Mouse (Mus musculus) cerebellum, postnatal 36 days (tissue): ENCODE measurements around the gene Zcchc4.
A peak's percentile ranks its signal among the peaks of the same experiment; 100 is the strongest.

Experiments
- DNase-seq, 2 experiments: peaks; one replicate each; pipeline ENCODE4 v3.0.0; 2021 to 2022; ENCODE audit warnings: mixed read lengths in 2 of 2

Gene Zcchc4

DNA sequence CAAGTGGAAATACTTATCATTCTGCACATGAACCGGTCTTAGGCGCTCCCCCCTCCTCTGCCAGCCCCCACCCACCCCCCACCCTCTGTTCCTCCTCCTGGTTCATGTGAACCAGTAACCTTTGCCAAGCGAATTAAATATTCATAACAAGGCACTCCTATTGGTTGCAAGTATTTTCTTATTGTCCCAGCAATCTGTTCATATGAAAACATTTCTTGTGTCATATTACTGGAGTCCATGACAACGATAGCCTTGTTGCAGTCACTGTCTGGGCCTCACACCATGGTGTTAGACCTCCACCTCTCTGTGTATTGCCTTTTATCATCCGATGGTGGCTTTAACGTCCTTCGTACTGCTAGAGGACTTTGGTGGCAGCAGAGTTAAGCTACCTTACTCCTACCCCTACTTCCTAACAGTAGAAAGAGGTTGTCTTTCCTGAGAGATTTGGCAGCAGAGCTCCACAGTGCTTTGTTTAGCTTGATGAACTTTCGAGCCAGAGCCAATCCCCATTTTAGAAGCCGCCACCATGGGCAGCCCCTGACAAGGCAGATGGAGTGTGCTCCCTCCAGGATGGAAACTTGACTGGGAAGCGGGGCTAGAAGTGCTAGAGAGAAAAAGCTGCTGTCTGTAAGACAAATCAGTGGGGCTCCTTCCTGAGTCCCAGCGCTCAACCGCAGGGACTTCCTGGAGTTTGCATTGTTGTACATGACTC, 24.2 kb downstream of the Zcchc4 start:
- no peak for DNase-seq

GRCm38 (mm10) chr5:52805801-52806200, 30.6 kb downstream of the Zcchc4 start:
- DNase-seq: no peak

DNA sequence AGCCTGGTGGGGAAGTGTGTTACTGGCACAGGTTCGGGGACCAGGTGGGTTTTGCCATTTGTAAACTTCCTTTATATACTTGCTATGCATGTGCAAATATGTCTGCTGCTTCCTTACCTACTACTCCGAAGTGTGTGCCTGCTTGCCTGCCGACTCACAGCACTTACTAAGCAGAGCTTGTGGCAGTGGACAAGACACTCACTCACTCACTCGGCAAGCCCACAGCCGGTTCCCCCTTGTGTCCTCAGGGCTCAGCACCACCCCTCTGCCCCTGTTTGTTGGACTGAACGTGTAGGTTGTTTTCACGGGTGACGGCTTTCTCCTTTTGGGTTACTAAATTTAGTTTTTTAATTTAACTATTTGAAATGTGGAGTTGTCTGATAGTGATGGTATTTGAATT, 31.1 kb downstream of the Zcchc4 start:
- no peak for DNase-seq

DNA sequence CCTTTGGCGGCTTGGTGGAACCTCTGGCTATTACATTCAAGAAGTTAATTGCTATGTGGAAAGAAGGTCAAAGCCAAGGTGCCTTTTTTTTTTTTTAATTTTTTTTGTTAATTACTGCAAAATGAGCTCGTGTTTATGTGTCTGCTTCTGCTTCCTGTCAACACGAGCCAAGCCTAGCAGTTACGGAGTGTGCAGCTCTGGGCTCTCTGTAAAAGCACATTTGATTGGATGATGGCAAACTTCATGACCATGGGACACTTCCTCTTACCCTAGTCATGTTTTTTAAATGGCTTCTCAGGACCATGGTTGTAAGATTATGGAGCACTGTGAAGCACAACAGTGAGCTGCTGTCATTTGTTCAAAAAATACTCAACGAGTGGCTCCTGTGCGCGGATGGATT, 31.8 kb downstream of the Zcchc4 start:
- no peak for DNase-seq

DNA sequence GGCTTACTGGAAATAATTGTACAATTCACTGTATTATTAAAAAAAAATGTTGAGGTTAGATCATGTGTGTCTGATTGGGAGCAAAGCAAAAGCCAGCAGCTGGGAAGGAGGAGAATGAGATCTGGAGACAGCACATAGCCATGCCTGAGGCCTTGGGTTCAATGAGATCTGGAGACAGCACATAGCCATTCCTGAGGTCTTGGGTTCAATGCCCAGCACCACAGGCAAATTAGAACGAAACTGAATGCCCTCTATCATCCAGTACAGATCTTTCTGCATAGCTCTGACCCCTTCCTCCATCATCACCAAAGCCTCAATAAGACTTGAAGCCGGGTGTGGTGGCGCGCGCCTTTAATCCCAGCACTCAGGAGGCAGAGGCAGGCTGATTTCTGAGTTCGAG, 35.2 kb downstream of the Zcchc4 start:
- DNase-seq: no peak

DNA sequence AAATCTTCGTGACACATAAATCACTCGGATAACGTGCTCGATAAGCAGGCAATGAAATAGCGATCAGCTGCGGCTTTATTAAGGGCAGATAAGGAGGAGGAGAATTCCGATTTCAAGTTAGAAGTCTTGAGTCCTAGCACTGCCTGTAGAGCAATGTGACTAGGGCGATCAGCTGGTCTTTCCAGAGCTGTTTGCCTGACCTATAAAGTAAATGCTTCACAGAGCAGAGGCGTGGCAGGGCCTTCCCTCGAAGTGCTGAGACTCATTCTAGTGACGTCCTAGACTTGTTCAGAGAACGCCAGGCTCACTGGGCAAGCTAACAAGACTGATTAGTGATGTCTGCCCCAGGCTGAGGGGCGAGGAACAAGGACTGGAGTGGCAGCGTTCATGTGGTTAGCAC, 35.8 kb downstream of the Zcchc4 start:
- DNase-seq: no peak

DNA sequence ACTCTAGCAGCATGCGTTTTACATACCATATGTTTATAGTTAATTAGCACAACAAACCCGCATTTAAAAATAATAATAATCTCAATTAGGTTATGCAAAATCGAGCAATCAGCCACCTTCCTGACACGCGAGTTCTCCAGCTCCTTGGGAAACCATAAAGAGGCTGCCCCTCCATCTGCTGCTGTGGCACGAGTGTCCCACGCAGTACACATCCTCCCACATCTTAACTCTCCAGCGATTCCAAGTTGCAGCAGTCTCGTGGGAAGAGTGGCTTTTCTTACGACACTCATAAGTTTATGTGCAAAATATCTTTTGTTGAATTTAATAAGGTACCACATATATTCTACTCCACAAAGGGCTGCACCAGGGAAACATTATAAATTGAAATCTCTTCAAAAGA, 37.2 kb downstream of the Zcchc4 start:
- DNase-seq: no peak

- no peak for DNase-seq
Measured at GRCm38 (mm10) chr5:52813312-52813711, 38.1 kb downstream of the Zcchc4 start.

GRCm38 (mm10) chr5:52818676-52819075, 43.5 kb downstream of the Zcchc4 start:
- no peak for DNase-seq

- peak; percentile 19 to 46 for DNase-seq
Measured at GRCm38 (mm10) chr5:52821691-52822090, 46.5 kb downstream of the Zcchc4 start.

GRCm38 (mm10) chr5:52827923-52828322, 52.7 kb downstream of the Zcchc4 start:
- DNase-seq: no peak

DNA sequence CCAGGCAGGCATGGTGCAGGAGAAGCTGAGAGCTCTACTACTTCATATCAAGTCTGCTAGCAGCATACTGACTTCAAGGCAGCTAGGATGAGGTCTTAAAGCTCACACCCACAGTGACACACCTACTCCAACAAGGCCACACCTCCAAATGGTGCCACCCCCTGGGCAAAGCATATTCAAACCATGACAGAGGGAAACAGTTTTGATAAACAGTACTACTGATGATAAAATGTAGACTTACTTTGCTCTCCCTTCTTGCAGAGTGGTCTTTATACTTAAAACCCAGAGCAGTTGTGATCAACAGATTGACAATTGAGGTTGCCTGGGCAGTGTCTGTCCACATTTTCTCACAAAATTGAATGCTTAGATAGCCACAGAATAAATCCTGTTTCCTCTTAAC, 57.8 kb downstream of the Zcchc4 start:
- DNase-seq: no peak

DNA sequence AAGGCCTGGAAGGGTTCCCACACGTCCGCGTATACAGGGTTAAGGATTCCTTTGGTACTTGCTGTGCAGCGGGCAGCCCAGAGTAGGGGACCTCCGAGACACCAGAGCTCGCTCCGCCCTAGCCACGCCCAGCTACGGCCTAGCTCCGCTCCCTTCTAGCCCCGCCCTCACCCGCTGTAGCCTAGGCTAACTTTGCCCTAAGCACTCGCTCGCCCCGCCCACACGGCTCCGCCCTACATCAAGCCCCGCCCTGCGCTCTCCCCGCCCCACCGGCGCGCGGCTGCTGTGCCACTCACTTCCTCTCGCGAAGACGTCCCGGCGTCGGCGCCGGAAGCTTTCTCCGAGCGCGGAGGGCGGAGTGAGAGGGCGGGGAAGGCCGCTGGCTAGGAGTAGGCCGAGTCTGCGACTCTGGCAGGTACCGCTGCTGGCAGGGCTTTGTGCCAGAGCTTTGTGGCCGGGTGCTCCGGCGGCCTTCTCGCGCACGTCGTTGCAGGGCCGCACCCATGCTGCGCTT, 58.6 kb downstream of the Zcchc4 start, which contains the start of gene Anapc4:
TSS of gene Anapc4 (plus strand) at position 252 of the 514 bp plus-strand sequence.
- peak; percentile 98 to 99 for DNase-seq

GRCm38 (mm10) chr5:52834386-52834785, 59.2 kb downstream of the Zcchc4 start:
- DNase-seq: no peak

GRCm38 (mm10) chr5:52844319-52844718, 69.1 kb downstream of the Zcchc4 start:
- no peak for DNase-seq

DNA sequence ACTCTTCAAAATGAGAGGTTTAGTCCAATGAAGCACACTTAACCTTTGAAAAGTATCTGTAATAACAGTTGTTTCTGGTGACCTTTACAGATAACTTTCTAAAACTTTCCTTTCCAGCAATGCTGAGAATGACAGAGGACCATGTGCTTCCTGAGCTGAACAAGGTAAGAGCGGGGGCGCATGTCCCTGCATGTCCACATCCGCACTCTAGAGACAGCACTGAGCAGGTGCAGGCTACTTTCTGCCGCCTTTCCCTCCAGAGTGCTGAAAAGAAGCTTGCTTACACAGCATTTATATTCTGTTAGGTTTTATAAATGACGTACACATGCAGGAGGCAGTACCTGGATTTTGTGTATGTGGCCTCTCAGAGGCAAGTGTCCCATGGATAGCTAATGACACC, 80.5 kb downstream of the Zcchc4 start:
- DNase-seq: no peak

- DNase-seq: no peak
Measured at GRCm38 (mm10) chr5:52864446-52864845, 89.2 kb downstream of the Zcchc4 start.

- peak; percentile 38 to 48 for DNase-seq
Measured at GRCm38 (mm10) chr5:52865825-52866224, 90.6 kb downstream of the Zcchc4 start.

DNA sequence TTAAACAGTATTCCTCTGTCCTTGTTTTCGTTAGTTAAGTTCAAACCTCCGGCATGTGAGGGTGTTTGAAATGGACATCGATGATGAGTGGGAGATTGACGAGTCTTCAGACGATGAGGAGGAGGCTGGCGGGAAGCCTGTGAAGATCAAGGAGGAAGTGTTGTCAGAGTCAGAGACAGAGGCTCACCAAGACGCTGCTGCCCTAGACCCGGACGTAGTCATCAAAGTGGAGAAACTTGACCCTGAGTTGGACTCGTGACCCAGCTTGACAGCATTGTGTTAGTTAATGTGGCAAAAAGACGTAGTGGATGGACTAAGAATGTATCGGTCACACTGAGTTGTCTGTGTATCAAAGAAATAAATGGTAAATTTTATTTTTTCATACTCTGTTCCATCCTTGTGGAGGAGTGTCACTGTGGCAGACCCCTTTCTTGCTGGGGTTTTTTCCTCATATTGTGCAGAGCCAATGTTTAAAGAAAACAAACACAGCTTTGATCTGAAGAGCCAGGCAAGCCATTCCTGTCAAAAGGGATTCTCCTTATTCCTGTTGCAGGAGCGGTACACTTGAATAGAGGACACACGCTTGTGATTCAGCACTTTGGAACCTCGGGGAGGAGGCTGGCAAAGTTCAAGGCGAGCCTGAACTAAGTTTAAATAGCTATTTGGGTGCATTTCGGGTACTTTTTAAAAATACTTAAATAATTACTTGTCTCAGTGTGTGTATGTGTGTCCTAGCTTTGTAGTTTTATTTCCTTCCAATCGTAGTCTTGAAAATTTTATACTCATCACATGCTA, 91.3 kb downstream of the Zcchc4 start:
- DNase-seq: no peak

GRCm38 (mm10) chr5:52868918-52869703, 93.9 kb downstream of the Zcchc4 start:
- no peak for DNase-seq

GRCm38 (mm10) chr5:52871461-52871860, 96.3 kb downstream of the Zcchc4 start:
- DNase-seq: no peak

- DNase-seq: no peak
Measured at GRCm38 (mm10) chr5:52871986-52872385, 96.8 kb downstream of the Zcchc4 start.
